Mouse (Mus musculus) layer of hippocampus, postnatal 36 days (tissue): Measurements from ENCODE around the gene Erich2. TPM values are rescaled to one million over a fixed set of nuclear protein-coding genes. Genes with fewer than 3 reads are reported as not detected.

ENCODE experiments used
- DNase-seq, 2 experiments: peaks; one replicate each; pipeline ENCODE4 v3.0.0; 2022
- total RNA-seq, 2 experiments: library from RNA; stranded (reverse); gene quantifications; 2 replicates each; pipeline ENCODE4 v1.2.3; 2021

The Erich2 gene
- 1 to 10 TPM in 1 of 2 experiments, under 1 TPM in 1; 0.88 to 1.0 TPM for total RNA-seq

DNA sequence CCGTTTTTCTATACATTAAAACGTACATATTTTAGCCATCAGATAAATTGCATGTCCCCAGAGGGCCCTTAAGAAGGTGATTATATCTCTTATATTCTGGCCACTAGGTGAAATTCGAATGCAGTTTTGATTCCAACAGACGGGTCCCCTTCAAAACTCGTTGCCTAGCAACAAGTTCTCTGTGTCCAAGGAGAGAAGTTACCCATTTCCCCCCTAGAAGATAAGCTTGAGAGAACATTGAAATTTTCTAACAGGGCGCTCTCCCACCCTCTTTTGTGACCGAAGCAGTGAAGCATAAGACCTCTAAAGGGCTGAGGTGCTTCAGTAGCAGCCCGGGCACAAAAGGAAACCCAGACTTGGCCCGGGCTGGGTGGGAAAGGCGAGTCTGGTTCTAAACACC, at the start of gene Erich2:
TSS of gene Erich2 (plus strand) at position 324 of the 400 bp plus-strand sequence.
- no peak for DNase-seq

DNA sequence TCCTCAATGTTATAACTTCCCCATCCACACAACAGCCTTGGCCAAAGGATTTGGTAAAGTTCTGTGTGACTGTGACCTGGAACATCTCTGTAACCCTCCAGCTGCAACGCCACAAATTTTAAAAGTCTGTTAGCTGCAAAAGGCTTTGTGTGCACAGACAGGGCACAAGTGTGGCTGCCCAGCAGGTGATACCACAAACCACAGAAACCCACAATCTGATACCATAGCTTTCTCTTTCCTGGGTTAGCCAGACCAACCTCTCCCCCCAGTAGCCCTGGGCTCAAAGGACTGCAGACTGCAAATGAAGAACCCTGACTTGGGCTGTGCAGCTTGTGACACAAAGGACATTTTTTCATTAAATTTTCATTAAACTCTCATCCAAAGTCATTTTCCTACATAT, 45.0 kb upstream of the Erich2 start:
- DNase-seq = no peak

DNA sequence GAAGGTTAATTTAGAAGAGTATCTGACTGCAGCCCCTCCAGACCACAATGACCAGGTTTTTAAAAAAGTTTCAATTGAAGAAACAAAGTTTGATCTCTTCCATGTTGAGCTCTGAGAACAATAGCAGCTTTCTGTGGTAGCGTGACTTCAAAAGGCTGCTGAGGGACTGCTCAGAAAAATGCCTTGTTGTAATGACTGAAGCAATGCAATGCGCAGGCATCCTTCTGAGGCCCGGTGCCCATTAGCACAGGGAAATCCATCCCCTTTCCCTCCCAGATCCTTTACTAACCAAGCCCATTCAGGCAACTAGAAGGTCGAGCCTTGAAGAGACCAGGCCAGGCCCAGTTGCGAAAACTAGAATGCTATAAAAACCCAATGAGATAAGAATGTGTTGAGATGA, 37.5 kb upstream of the Erich2 start:
- DNase-seq = no peak

DNA sequence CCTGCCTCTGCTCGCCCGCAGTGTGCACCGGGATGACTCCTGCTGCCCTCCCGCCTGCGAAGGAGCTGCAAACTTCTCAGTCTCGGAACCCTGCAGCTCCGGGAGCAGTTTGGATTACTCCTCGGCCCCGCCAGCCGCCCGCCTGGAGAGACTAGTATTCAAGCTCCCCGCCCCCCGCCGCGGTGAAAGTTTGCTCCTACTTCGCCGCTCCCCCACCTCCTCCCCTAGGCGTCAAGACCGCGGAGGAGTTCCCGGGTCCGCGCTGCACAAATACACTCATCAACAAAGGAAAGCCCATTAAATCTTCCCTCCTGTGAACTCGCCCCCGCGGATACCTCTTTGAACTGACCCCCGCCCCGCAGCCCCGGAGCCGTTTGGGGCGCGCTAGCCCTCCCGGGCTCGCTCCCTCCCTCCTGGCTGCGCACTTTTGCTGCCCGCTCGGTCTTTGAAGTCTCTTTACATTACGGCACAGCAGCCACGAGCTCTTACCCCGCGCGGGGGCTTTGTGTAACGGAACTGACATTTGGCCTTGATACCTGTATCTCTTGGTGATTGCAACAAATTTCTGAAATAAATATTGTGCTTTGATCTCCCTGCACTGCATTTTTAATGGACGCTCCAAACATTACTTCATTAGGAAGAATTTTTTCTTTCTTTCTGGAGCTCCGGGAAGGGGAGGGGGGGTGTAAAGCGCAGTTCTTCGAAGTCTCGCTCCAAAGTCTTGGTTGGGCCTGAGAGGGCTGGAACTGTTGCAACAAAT, 36.6 kb upstream of the Erich2 start:
- no peak for DNase-seq

DNA sequence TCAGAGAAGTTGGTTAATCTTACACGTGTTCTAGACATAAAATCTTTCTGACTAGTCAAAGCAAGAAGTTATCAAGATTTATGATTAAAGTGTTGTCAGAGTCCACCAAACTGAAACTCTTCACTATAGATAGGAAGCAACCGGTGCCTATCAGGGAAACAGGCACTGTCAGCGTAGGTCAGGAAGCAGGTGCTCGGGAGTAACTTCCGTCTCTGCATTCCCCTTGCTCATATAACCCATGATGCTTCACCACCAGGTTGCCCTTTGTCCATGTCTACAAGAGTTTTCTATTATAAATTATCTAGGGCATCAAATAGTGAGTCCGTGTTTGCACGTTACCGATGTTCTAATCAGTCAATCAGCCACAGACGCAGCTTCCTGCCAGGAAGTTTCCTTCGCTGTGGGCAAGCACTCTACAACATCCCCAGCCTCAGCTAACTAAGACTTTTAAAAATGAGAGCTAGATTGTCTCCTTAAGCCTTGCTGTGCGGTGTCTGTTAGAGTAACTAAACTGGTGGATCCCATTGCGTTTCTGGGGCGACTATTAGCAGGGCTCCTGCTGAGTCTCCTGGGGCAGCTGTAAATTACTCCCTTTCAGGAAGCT, 10.8 kb upstream of the Erich2 start:
- DNase-seq = no peak

DNA sequence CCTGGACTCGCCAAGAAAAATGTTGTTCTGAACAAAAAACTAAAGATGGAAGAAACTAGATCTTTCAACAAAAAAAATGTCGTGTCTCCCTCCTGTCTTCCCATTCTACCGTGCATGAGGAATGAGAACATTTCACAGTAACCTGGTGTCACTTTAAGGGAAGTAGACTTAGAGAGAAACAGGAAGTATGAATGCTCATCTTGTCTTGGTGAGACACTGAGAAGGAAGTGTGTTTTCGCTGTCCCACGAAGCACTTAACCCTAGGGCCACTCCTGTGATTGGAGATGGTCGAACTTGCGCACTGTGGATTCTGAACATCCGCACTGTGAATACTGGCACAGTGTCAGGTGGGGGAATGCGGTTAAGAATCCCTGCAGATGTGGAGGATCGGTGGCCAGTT, 5.2 kb upstream of the Erich2 start:
- DNase-seq = no peak

DNA sequence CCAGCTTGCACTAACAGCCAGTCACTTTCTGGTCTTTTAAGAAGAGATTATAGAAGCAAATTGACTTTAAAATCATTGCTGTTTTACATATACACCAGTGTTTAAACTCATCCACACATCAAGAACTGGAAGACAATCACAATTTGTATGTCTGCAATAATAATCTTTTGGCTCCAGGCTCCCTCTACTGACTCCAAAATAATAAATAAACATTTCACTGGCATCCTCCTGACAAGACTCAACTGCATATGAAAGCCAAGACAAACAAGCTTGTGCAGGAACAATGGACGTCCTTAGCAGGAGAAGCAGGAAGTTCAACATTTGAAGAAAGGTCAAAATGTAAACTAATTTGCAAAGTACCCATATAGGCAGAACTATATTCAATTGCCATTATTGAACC, 3.4 kb upstream of the Erich2 start:
- DNase-seq = no peak

DNA sequence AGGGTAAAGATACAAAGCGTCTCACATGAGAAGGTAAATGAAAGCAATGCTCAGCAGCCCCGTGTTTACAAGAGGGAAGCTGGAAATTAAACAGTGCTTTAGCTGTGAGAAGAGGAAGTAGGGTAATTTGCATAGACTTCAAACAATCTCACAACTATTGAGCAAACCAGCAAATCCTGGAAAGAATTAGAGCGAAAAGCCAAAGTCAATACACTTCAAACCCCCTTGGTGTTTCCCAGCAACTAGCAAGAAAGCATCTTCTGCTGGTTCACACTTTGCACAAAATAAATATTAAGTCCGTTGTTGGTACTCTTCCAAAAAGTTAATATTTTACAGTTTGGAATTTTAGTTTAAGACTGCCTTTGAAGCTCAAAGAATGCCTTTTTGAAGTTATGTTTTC, 2.7 kb upstream of the Erich2 start:
- no peak for DNase-seq

DNA sequence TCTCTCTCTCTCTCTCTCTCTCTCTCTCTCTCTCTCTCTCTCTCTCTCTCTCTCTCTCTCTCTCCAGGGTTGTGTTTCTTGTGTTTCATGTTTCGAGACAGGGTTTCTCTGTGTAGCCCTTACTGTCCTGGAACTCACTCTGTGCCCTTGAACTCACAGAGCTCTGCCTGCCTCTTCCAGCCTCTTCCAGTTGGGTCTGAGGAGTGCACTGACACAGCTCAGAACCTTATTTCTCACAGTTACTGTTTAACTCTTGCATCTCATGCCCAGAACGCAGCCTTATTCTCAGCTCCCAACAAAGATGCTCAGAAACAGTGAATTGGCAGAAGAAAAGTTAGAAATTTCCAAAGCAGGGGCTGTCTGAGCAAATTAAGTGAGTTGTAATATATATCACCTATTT, 2.2 kb upstream of the Erich2 start:
- DNase-seq = no peak

DNA sequence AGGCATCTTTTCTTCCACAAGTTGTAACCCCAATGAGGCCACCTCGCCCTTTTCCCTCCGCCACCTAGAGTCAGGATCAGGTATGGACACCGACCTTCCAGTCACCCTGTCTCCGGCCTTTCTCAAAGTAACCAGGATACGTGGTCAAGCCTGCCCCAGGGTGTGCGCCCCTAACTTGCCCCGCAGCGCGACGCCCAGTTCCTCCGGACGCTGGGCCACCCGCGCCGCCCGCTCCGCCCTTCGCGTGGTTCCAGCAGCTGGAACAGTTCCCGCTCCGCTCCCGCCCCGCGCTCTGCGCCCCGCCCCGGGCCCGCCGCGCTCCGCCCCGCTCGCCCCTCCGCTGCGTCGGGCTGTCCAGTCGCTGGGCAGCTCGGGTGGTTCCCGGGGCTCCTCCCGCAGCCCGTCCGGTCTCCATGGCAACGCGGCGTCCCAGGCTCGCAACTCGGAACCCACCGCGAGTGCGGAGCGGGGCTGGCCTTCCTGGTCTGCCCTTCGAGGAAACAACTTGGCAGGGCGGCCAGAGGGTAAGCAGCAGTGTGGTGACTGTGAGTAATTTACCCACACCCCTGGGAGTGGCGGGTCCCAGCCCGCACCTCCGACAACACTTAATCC, 508 bp downstream of the Erich2 start:
- DNase-seq = peak; percentile 47 to 61

DNA sequence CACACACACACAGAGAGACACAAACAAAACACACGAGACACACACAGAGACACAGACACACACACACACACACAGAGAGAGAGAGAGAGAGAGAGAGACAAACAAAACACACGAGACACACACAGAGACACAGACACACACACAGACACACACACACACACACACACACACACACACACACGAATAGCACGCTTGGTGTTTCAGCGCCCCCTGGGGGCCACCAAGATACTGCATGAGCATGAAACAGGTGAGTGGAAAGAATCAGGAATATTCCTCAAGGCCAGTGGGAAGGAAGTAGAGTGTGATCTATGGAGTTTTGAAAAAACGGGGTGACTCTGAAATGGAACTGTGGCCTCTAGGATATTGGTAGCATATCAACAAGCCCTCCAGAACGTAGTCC, 29.7 kb downstream of the Erich2 start:
- peak in 1 of 2 experiments; percentile 12 for DNase-seq

DNA sequence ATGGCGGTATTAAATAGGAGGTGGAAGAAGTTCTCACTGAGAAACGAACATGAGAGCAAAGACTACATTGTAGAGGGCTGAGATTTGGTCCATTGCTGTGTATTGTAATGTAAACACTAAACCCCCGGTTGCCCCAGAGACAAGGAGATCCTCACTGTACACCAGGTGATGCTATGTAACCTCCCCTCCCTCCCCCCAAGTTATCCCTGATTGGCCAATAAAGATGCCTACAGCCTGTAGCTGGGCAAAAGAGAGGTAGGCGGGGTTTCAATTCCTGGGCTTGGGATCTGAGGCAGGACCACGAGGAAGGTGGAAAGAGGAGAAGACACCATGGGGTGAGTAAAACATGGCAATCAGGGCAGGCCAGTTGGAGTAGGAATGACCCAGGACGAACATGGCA, 42.1 kb downstream of the Erich2 start:
- DNase-seq = no peak

DNA sequence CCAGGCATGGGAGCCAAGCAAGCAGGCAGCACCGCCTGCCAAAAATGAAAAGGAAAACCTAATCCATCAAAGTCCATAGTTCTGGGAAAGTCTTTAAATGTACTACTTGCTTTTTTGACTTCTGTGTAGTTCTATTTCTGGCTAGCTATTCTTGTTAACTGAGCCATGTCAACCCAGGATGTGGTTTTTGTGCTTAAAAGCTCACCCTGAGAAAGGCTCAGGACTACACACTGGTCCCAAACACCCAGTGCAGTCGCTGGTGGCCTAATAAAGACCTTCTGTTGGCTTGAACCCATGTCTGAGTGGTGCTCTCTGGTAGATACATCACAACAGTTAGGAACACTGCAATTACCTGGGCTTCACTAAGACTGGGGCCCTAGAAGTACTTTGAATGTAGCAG, 42.8 kb downstream of the Erich2 start:
- DNase-seq = no peak

DNA sequence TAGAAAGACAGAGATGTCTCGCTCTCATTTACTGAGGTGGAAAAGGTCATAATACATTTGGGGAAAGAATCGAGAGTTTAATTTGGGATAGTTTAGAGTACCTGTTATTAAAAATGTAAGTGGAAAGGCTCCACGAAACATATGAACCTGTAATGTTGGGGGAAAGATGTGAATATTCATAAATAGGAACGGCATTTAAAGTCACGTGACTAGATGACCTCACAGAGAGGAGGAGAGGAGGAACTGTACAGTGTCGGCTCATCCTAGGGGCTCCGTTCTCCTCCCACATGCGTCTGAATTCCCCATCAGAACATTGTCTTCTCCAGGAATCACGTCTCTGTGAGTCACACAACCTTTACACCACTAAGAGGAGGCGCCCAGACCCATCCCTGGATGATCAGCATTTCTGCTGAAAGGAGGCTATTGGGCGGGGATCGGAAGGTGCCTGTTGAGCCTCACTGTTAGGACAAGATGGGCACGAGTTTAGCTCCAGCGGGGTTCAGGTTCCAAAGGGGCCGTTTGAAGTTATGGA, 43.5 kb downstream of the Erich2 start:
- no peak for DNase-seq

DNA sequence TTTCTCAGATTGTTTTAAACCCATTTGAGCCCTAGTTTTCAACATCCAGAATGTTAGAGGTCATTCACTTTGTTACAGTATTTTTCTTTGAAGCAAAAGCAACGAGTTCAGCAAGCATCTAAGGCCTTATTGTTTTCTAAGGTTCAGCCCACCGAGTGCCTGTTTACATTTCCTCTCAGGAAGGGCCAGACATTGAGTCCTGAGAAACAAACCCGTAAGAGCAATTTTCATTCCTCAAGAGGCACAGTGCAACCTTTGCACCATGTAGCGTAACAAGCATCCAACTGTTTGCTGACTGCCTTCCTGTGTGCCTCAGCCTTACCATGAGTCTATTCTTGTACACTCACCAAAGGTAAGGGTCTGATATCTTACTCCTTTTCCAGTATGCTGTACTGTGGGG, 44.2 kb downstream of the Erich2 start, which contains the start of gene Gad1:
TSS of gene Gad1 (plus strand) at position 301 of the 400 bp plus-strand sequence.
- no peak for DNase-seq

DNA sequence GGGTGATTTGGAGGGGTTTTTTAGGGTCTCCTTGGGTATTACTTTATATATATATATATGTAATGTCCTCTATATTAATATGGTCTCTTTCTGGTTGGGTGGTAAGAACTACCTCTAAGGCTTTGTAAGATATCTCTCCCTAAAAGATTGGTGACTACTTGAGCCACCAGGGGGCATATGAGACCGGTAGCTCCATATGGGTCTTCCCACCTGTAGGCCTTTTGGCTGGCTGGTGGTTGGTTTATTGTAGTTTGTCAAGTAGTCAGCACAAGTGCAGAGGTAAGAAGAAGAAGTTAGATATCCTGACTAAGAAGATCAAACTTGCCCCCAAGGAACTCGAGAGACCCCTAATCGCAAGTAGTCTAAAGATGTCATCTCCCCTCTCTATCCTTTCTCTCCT, 45.2 kb downstream of the Erich2 start:
- DNase-seq = no peak

DNA sequence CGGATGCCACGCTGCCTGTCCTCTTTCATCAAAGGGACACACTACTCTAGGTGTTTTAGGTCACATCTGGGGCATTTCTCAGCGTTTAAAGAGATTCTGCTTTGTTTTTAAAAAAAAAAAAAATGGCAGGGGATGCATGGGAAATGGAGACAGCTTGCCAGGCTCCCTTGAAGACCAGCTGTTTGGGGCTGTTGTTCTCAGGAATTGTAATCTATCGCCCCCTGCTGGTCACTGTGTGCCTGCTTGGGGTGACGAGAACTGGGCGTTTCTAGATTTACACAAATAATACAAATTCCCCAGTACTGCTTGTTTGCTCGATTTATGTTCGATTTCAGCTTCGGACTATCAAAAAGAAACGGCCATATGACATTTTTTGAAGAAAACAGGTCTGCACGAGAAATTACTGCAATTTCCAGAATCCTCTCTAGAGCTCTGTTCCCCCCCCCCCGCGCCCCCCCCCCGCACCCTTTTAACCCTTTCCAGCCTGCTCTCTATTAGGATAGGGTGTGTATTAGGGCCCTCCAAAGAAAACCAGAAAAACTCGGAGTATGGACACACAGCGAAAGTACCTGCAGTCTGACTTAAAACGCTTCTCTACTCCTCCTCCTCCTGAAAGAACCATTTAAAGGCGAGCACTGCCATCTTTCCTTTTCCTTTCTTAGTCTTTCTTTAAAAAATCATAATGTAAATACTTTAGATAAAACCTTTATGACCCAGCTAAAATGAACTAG, 49.7 kb downstream of the Erich2 start:
- peak; percentile 78 to 79 for DNase-seq

DNA sequence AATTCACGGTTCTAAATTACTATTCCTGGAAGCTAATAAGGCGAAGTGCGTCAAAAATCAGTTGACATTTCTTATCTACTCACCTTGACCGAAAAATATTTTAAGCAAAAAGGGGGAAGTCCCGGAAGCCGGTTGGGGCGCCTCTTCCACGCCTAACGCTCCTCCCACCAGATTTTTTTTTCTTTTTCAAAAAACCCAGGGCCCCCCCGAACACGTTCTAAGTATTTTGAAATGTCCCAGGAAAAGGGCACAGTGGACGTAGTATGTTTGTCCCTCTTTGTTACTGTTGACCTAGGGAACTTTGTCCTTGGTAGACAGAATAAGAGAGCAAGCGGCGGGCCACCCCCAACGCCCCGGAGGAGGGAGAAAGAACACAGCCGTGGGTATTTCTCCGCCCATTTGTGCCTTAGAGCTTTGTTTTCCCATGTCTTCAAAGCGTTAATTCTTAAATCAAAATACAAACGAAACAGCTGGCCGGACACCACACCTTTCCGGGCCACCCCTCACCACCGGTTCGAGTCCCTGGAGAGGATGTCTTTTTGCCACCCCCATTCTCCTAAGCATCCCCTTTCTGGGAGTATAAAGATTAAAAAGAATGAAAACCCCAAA, 50.3 kb downstream of the Erich2 start:
- DNase-seq = no peak

DNA sequence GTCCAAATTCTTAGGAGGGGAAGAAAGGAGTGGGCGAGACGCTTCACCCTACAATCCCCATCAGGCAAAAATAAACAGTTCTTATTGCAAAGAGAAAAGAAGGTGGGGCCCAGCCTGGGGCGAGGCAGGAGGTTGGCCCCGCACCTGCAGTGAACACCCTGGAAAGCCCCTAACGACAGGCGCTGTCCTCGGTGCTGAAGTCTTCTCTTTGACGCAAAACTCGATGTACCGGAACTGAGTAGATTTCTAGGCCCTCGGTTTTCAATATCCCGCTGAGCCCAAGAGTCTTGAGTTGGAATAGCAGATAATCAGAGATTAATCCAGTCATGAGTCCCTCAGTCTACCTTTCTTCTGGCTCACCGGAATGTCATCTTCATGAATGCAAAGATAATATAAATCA, 50.9 kb downstream of the Erich2 start:
- DNase-seq = no peak

DNA sequence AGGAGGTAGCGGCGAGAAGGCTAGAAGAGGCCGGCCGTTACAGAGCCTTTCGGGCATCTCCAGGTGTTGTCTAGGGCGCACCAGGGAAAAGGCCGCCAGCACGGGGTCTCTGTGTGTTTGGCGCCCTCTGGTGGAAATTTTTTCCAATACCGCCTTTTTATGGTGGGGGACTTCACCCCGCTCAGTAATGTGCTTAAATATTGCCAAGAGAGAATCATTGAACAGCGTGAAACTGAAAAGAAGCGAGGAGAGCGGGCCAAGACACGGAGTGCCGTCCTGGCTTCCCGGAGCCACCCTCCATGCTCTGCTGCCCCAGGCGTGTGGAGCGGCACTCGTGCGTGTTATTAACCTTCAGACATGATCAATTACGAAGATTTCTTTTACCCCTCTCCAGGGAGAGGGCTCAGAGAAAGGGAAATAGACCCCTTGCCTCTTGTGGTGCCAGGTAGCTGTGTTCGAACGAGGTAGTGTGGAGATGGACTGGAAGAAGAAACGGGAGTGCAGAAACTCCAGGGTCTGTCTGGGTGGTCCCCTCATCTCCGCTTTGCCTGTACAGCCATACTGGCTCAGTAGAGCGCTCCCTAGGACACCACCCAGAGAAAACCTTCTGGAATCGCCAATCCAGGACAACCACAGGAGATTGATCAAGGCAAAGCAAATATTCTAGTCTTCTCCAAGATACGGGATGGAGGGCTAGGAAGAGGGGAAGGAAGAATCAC, 52.6 kb downstream of the Erich2 start:
- peak; percentile 57 to 69 for DNase-seq

DNA sequence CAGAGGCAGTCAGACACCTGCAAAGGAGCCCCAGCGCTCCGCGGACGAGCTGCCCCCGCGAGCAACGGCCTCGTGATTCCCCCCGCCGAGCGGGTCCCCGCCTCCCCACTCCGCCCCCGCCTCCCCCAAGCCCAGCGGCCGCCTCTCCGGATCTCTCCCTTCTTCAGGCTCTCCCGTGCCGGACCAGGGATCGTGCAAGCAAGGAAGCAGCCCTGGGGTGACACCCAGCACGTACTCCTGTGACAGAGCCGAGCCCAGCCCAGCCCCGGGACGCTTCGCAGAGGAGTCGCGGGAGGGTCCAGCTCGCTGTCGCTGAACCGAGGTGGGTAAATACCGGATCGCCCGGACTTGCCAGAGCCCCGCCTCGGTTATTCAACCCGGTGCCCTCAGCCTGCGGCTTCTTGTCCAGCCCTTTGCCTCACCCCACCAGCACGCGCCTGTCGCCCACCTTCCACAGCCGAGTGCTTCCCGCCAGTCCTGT, 53.4 kb downstream of the Erich2 start:
- peak in 1 of 2 experiments; percentile 37 for DNase-seq

DNA sequence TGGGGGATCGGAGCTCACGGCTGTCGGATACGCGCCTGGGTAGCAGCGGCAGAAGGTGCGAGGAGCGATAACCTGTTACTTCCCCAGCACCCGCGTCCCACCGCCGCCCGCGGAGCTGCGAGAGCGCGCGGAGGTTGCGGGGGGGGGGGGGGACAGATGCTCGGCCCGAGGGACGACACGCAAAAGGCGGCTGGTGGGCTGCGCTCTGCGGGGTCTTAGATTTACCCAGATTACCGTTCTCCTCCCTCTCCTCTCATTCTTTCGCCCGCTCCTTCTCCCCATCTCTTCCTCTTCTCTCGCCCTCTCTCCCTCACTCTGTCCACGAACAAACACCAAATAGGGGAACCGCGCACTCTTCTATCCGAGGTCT, 54.0 kb downstream of the Erich2 start:
- DNase-seq = no peak
